16 mouse cellular contexts compared by ENCODE assay signal in genomic region chr11:77645481-77645880, GRCm38 (mm10). TPM values are rescaled to one million over a fixed set of nuclear protein-coding genes. Genes with fewer than 3 reads are reported as not detected.
DNase-seq lines count a peak whose midpoint lies in the region; TF ChIP-seq lines count a peak whose summit lies in the region.
"Had no signal": no experiment of that assay in that cellular context is flagged by ENCODE, and none has a peak within 500 bp of the region (broad histone marks: within the 10 kb centered on the region; RNA-seq: fewer than 3 reads in every experiment).

No protein-coding gene starts in this region.

- TF ChIP-seq CTCF in gastrocnemius, adult 2 months (IDR thresholded peaks at IDR 0.05), result no peak
- TF ChIP-seq CTCF in cerebellum, adult 2 months (IDR thresholded peaks at IDR 0.05; ENCODE audit: borderline replicate concordance, insufficient read depth, low read depth, low read length), result no peak
- TF ChIP-seq CTCF in lung, adult 2 months (IDR thresholded peaks at IDR 0.05; ENCODE audit: insufficient read depth, low read length), result no peak

- intact Hi-C loops in gastrocnemius, adult 2 months (cut with DNase I), result no loop called here
- intact Hi-C loops in gastrocnemius, postnatal 14 days (cut with DNase I; ENCODE audit: low total_unique reads), result no loop called here
- intact Hi-C loops in left cerebral cortex, postnatal 14 days (cut with DNase I), result no loop called here

- WGBS in cerebellum, adult 2 months, result 13% methylated on average over 4 of the region's 4 CpGs
- 84% methylated on average over 4 of the region's 4 CpGs for WGBS in lung, adult 2 months

- H3K4me3 ChIP-seq in gastrocnemius, adult 2 months, result no peak overlapping the region
- H3K4me3 ChIP-seq in cerebellum, adult 2 months (replicated peaks; ENCODE audit: insufficient read depth, low read depth, low read length), result no peak overlapping the region
- H3K4me3 ChIP-seq in lung, adult 2 months (replicated peaks; ENCODE audit: extremely low read depth, low read depth, low read length), result no peak overlapping the region
- H3K4me3 ChIP-seq: hindbrain, embryonic 15.5 days; limb, embryonic 12.5 days; liver, embryonic 12.5 days; midbrain, embryonic 15.5 days had no signal

- TF ChIP-seq POLR2A in cerebellum, adult 2 months (IDR thresholded peaks at IDR 0.05; ENCODE audit: borderline replicate concordance, insufficient read depth, low read length), result no peak
- no peak for TF ChIP-seq POLR2A in lung, adult 2 months (IDR thresholded peaks at IDR 0.05; ENCODE audit: borderline replicate concordance, extremely low read depth, low read depth, low read length)

- peak overlapping the region; percentile 20; the same call in 1 of the 2 replicates for H3K27ac ChIP-seq in gastrocnemius, adult 2 months
- H3K27ac ChIP-seq in cerebellum, adult 2 months (ENCODE audit: insufficient read depth, low read length), result peak overlapping the region; percentile 55; the same call in 1 of the 2 replicates
- H3K27ac ChIP-seq: hindbrain, embryonic 15.5 days; limb, embryonic 12.5 days; liver, embryonic 12.5 days; midbrain, embryonic 15.5 days; stomach, postnatal 0 days had no signal

- peaks cover 6% of the 10 kb centered on the region for H3K4me1 ChIP-seq in cerebellum, adult 2 months (ENCODE audit: control insufficient read depth, insufficient read depth, low read length)
- no peaks in the 10 kb centered on the region for H3K4me1 ChIP-seq in lung, adult 2 months (ENCODE audit: control insufficient read depth, insufficient read depth, low read length)
- H3K4me1 ChIP-seq: hindbrain, embryonic 15.5 days; limb, embryonic 12.5 days; liver, embryonic 12.5 days; midbrain, embryonic 15.5 days had no signal

- H3K27me3 ChIP-seq in cerebellum, adult 2 months (ENCODE audit: control insufficient read depth, insufficient read depth, low read length), result no peaks in the 10 kb centered on the region
- H3K27me3 ChIP-seq: hindbrain, embryonic 15.5 days; limb, embryonic 12.5 days; midbrain, embryonic 15.5 days had no signal

- peak; percentile 66 for DNase-seq in gastrocnemius, adult 2 months
- DNase-seq in gastrocnemius, postnatal 14 days, result no peak
- peak; percentile 8 to 18 for DNase-seq in left cerebral cortex, postnatal 14 days (ENCODE audit: low spot score in 2 of 2)
- no peak for DNase-seq in left cerebral cortex, adult 8-10 months (ENCODE audit: low spot score in 2 of 2)
- DNase-seq in cerebellum, adult 2 months, result peak; percentile 58 to 68
- DNase-seq in cerebellum, postnatal 36 days, result peak; percentile 35 to 38
- DNase-seq in lung, adult 2 months, result no peak
- DNase-seq in thymus, postnatal 4 days, result no peak
- DNase-seq: lung, embryonic 14.5 days; lung, postnatal 36 days; right cerebral cortex, postnatal 25 days had no signal

RNA-seq across cellular contexts. Expression of gene Taok1, which starts 37.9 kb away (rescaled TPM):
- total RNA-seq in gastrocnemius, adult 2 months (2021), result 10 to 100 TPM; 37.7 to 48.4 TPM
- total RNA-seq in gastrocnemius, postnatal 14 days (2021), result 10 to 100 TPM; 34.3 to 35.1 TPM
- 100 to 1,000 TPM; 106 to 109 TPM for total RNA-seq in left cerebral cortex, postnatal 14 days (2021)
- total RNA-seq in left cerebral cortex, adult 8-10 months (2022), result 100 to 1,000 TPM in 2 of 4 experiments, 10 to 100 TPM in 2; 92.7 to 112 (median 102) TPM
- polyA plus RNA-seq in cerebellum, adult 2 months (2012; rRNA removed), result 26.7 and 26.8 TPM in 2 replicates
- 5.2 and 9.2 TPM in 2 replicates for polyA plus RNA-seq in lung, adult 2 months (2012; rRNA removed)

RNA-seq across cellular contexts. Expression of gene Nufip2, which starts 40.5 kb away (rescaled TPM):
- 10 to 100 TPM; 36.9 to 43.8 TPM for total RNA-seq in gastrocnemius, adult 2 months (2021)
- total RNA-seq in gastrocnemius, postnatal 14 days (2021), result 10 to 100 TPM; 38.0 to 42.0 TPM
- 10 to 100 TPM; 73.9 to 81.2 TPM for total RNA-seq in left cerebral cortex, postnatal 14 days (2021)
- 10 to 100 TPM; 63.5 to 69.0 (median 67.1) TPM for total RNA-seq in left cerebral cortex, adult 8-10 months (2022)
- 21.5 and 23.6 TPM in 2 replicates for polyA plus RNA-seq in cerebellum, adult 2 months (2012; rRNA removed)
- 11.6 and 20.5 TPM in 2 replicates for polyA plus RNA-seq in lung, adult 2 months (2012; rRNA removed)

Comparison
In these comparisons a context has a peak if more than half of its experiments do, and no peak if none do; other contexts are left out.
1. DNase-seq: peak in gastrocnemius, adult 2 months (single experiment), left cerebral cortex, postnatal 14 days (2 of 2), cerebellum, adult 2 months (2 of 2) and cerebellum, postnatal 36 days (2 of 2); none in gastrocnemius, postnatal 14 days (single experiment), left cerebral cortex, adult 8-10 months (0 of 2), lung, adult 2 months (single experiment) and thymus, postnatal 4 days (single experiment).